Mouse (Mus musculus) E14TG2a.4 (cell line): ENCODE measurements at regions not wholly inside any gene's neighbourhood (a gene's known extent, or its start where the extent isn't known, plus 50 kb on each side); places are given as distances from the start of the nearest gene placed in this dataset.

ENCODE experiments used
- H3K27me3 ChIP-seq: 2 replicates; pipeline ENCODE4 v1.6.1; 2014; ENCODE audit warnings: low read length, control low read depth; ENCODE audit not compliant: insufficient read depth
- H3K36me3 ChIP-seq: 2 replicates; pipeline ENCODE4 v1.6.1; 2014; ENCODE audit warnings: low read length, control low read depth; ENCODE audit not compliant: insufficient read depth
- H3K4me1 ChIP-seq: replicated peaks from 2 replicates; pipeline ENCODE4 v1.6.1; 2014; ENCODE audit warnings: low read depth, low read length, control low read depth
- H3K4me3 ChIP-seq: replicated peaks from 2 replicates; pipeline ENCODE4 v1.5.1; 2014; ENCODE audit warnings: mild to moderate bottlenecking, low read length
- H3K9me3 ChIP-seq: 2 replicates; pipeline ENCODE4 v1.6.1; 2014; ENCODE audit warnings: low read length, control low read depth
- CTCF ChIP-seq: conservative IDR thresholded peaks from 2 replicates; pipeline ENCODE4 v1.5.1; 2014; ENCODE audit warnings: low read length
- NANOG ChIP-seq: IDR thresholded peaks from 2 replicates; pipeline ENCODE4 v1.6.1; 2014; ENCODE audit warnings: borderline replicate concordance, low read length, mixed read lengths
- POU5F1 ChIP-seq: IDR thresholded peaks from 2 replicates; pipeline ENCODE4 v1.6.1; 2014; ENCODE audit warnings: low read length, borderline replicate concordance

- H3K4me3 ChIP-seq, result no peak overlapping the region
- peaks cover 10% of the 10 kb centered on the region for H3K27me3 ChIP-seq
- H3K9me3 ChIP-seq, result no peaks in the 10 kb centered on the region
- TF ChIP-seq CTCF, result no peak
- no peak for TF ChIP-seq POU5F1
- no peak for TF ChIP-seq NANOG
- H3K36me3 ChIP-seq, result no peaks in the 10 kb centered on the region
- peaks cover 9% of the 10 kb centered on the region; the same call in 1 of the 2 replicates for H3K4me1 ChIP-seq
These were observed 214.3 kb upstream of the Zfp507 start for GRCm38 (mm10) chr7:36016926-36017753.

GRCm38 (mm10) chr7:35996609-35997008 is 193.8 kb upstream of the Zfp507 start:
- Histone ChIP-seq H3K4me1 (no peaks in the 10 kb centered on the region), H3K27me3 (peaks cover 10% of the 10 kb centered on the region), H3K4me3 (no peak overlapping the region), H3K36me3 (no peaks in the 10 kb centered on the region), H3K9me3 (peaks cover 10% of the 10 kb centered on the region)
- TF ChIP-seq NANOG (no peak), CTCF (no peak), POU5F1 (no peak)

GRCm38 (mm10) chr7:35992511-35992910 is 189.7 kb upstream of the Zfp507 start:
- Histone ChIP-seq H3K9me3 (0 out of 2 replicates have a peak, but pooled peaks cover 7% of the 10 kb centered on the region), H3K4me1 (no peaks in the 10 kb centered on the region), H3K27me3 (peaks cover 10% of the 10 kb centered on the region), H3K4me3 (no peak overlapping the region), H3K36me3 (no peaks in the 10 kb centered on the region)
- TF ChIP-seq NANOG (no peak), POU5F1 (no peak), CTCF (no peak)

GRCm38 (mm10) chr7:35991141-35991540 is 188.3 kb upstream of the Zfp507 start:
- no peak overlapping the region for H3K4me3 ChIP-seq
- no peak for TF ChIP-seq POU5F1
- no peak for TF ChIP-seq CTCF
- no peak for TF ChIP-seq NANOG
- peaks cover 17% of the 10 kb centered on the region for H3K9me3 ChIP-seq
- H3K36me3 ChIP-seq, result no peaks in the 10 kb centered on the region
- H3K4me1 ChIP-seq, result no peaks in the 10 kb centered on the region
- H3K27me3 ChIP-seq, result peaks cover 10% of the 10 kb centered on the region

GRCm38 (mm10) chr7:35989456-35989855 is 186.7 kb upstream of the Zfp507 start:
- TF ChIP-seq CTCF, result no peak
- TF ChIP-seq POU5F1, result no peak
- TF ChIP-seq NANOG, result no peak
- Histone ChIP-seq H3K9me3 (peaks cover 17% of the 10 kb centered on the region), H3K36me3 (no peaks in the 10 kb centered on the region), H3K4me1 (no peaks in the 10 kb centered on the region), H3K4me3 (no peak overlapping the region), H3K27me3 (peaks cover 5% of the 10 kb centered on the region; the same call in 1 of the 2 replicates)

GRCm38 (mm10) chr7:35988449-35989109 is 185.8 kb upstream of the Zfp507 start:
- H3K4me3 ChIP-seq, result no peak overlapping the region
- no peaks in the 10 kb centered on the region for H3K27me3 ChIP-seq
- H3K4me1 ChIP-seq, result no peaks in the 10 kb centered on the region
- H3K9me3 ChIP-seq, result peaks cover 17% of the 10 kb centered on the region
- no peak for TF ChIP-seq CTCF
- TF ChIP-seq NANOG, result no peak
- no peak for TF ChIP-seq POU5F1
- H3K36me3 ChIP-seq, result no peaks in the 10 kb centered on the region

- no peak overlapping the region for H3K4me3 ChIP-seq
- TF ChIP-seq NANOG, result no peak
- no peak for TF ChIP-seq POU5F1
- TF ChIP-seq CTCF, result no peak
- no peaks in the 10 kb centered on the region for H3K36me3 ChIP-seq
- no peaks in the 10 kb centered on the region for H3K27me3 ChIP-seq
- H3K4me1 ChIP-seq, result no peaks in the 10 kb centered on the region
- H3K9me3 ChIP-seq, result no peaks in the 10 kb centered on the region
These were observed 175.2 kb upstream of the Zfp507 start for GRCm38 (mm10) chr7:35977986-35978385.

GRCm38 (mm10) chr7:35958731-35959130 is 155.9 kb upstream of the Zfp507 start:
- Histone ChIP-seq H3K9me3 (peaks cover 4% of the 10 kb centered on the region; the same call in 1 of the 2 replicates), H3K4me1 (peaks cover 17% of the 10 kb centered on the region), H3K27me3 (0 out of 2 replicates have a peak, but pooled peaks cover 3% of the 10 kb centered on the region), H3K4me3 (no peak overlapping the region), H3K36me3 (no peaks in the 10 kb centered on the region)
- TF ChIP-seq CTCF (peak; percentile 91), NANOG (no peak)
